Mouse (Mus musculus) midbrain, embryonic 14.5 days (tissue): ENCODE results near the gene Gm42421. TPM values are rescaled to one million over a fixed set of nuclear protein-coding genes. Genes with fewer than 3 reads are reported as not detected.

Experiments
- ATAC-seq: fragments of 200-750 bp; cut with Nextera tagmentation; 2 replicates; pipeline ENCODE4 v1.8.0; 2017; ENCODE audit warnings: moderate number of reproducible peaks, moderate library complexity; ENCODE audit not compliant: low FRiP score, low TSS enrichment
- DNase-seq: peaks from one replicate; pipeline ENCODE4 v3.0.0-alpha.2; 2015
- H3K27ac ChIP-seq: fragments of 300-500 bp; sonication (generic); replicated peaks from 2 replicates; pipeline ENCODE4 v1.5.1; 2014; ENCODE audit warnings: mild to moderate bottlenecking, low read depth, low read length, moderate library complexity
- H3K27me3 ChIP-seq: fragments of 300-500 bp; sonication (generic); 2 replicates; pipeline ENCODE4 v1.6.1; 2014; ENCODE audit warnings: low read length, control low read depth, mixed read lengths; ENCODE audit not compliant: control insufficient read depth, insufficient read depth
- H3K36me3 ChIP-seq: fragments of 300-500 bp; sonication (generic); 2 replicates; pipeline ENCODE4 v1.6.1; 2014; ENCODE audit warnings: low read length, control low read depth; ENCODE audit not compliant: control insufficient read depth, insufficient read depth
- H3K4me1 ChIP-seq: fragments of 300-500 bp; sonication (generic); 2 replicates; pipeline ENCODE4 v1.6.1; 2014; ENCODE audit warnings: mild to moderate bottlenecking, antibody characterized with exemption, low read length, control low read depth; ENCODE audit not compliant: control insufficient read depth, insufficient read depth
- H3K4me2 ChIP-seq: fragments of 300-500 bp; sonication (generic); 2 replicates; pipeline ENCODE4 v1.6.1; 2014; ENCODE audit warnings: mild to moderate bottlenecking, low read length, moderate library complexity
- H3K4me3 ChIP-seq: fragments of 300-500 bp; sonication (generic); replicated peaks from 2 replicates; pipeline ENCODE4 v1.5.1; 2014; ENCODE audit warnings: low read depth, low read length
- H3K9ac ChIP-seq: fragments of 300-500 bp; sonication (generic); replicated peaks from 2 replicates; pipeline ENCODE4 v1.6.1; 2014; ENCODE audit warnings: mild to moderate bottlenecking, low read length, moderate library complexity
- H3K9me3 ChIP-seq: fragments of 300-500 bp; sonication (generic); 2 replicates; pipeline ENCODE4 v1.6.1; 2016; ENCODE audit warnings: low read length, control low read depth, mixed read lengths; ENCODE audit not compliant: control insufficient read depth
- WGBS: fragments of 180-500 bp; shearing (Covaris S2); extraction: QIAGEN DNeasy Blood & Tissue Kit; methylation state at CpG from one replicate; pipeline ENCODE4 v1.1.7; 2014; 5-methylcytosine and 5-hydroxymethylcytosine counted together
- polyA plus RNA-seq: library from polyadenylated mRNA; unstranded; fragments of >200 nt; fragmentation: Nextera tagmentation; extraction: Ambion mirVana; gene quantifications from 2 replicates; pipeline ENCODE4 v1.2.1, GENCODE M21; 2014

The Gm42421 gene
- 1.5 and 1.9 TPM in 2 replicates for polyA plus RNA-seq

- no peak for ATAC-seq
- Histone ChIP-seq H3K36me3 (peaks cover 87% of the 10 kb centered on the region), H3K27me3 (no peaks in the 10 kb centered on the region), H3K9ac (no peak within 1 kb of the TSS), H3K4me2 (no peak within 1 kb of the TSS), H3K4me1 (no peaks in the 10 kb centered on the region), H3K27ac (no peak within 1 kb of the TSS), H3K4me3 (no peak within 1 kb of the TSS), H3K9me3 (no peaks in the 10 kb centered on the region)
- no peak for DNase-seq
- WGBS: 94% methylated on average over 8 of the region's 8 CpGs
These were observed at the start of gene Gm42421 for GRCm38 (mm10) chr5:143927875-143928274. Gene Gm42421 (plus strand): TSS chr5:143928175.

DNA sequence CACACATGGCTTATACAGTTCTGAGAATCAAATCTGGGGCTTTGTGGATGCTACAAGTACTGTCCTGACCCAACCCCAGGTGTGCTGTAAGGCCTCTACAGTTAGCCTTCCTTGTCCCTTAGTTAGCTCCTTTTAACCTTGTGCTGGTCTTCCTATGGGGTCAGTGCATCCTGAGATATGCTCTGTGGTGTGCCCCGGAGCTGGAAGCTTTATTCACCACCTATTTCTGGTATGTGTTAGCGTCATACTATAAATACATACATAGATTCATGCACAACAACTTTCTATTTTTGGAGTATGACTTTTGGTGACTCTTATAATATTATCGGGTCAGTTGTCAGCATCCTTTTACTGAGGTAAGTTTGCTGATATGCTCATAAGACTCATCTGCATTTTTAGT is 42.7 kb upstream of the Gm42421 start:
- Histone ChIP-seq H3K27me3 (no peaks in the 10 kb centered on the region), H3K9ac (no peak overlapping the region), H3K4me2 (no peak overlapping the region), H3K36me3 (peaks cover 98% of the 10 kb centered on the region), H3K4me3 (no peak overlapping the region), H3K4me1 (no peaks in the 10 kb centered on the region), H3K9me3 (no peaks in the 10 kb centered on the region), H3K27ac (no peak overlapping the region)
- WGBS: 98% methylated on average over 3 of the region's 3 CpGs
- ATAC-seq (no peak), DNase-seq (no peak)

DNA sequence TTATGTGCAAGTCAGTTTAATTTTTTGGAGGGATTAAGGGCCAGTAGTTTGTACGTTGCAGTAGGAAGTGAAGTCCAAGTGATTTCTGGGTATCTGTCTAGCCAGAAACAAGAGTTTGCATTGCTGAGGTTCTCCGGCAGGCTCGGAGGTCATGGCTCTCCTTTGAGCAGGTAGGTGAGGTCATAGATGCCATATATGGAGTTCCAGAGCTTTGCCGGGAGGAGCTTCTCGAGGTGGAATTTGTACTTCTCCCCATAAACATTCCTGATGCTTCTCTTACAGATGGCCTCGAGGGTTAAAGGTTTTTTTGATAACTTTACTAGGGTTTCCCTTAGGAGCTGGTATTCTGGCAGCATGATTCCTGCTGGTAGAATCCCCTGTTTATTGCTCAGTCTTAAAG is 37.2 kb upstream of the Gm42421 start:
- DNase-seq (no peak), ATAC-seq (no peak)
- Histone ChIP-seq H3K4me1 (no peaks in the 10 kb centered on the region), H3K4me2 (no peak overlapping the region), H3K27ac (no peak overlapping the region), H3K9ac (no peak overlapping the region), H3K4me3 (no peak overlapping the region), H3K27me3 (no peaks in the 10 kb centered on the region), H3K36me3 (peaks cover 86% of the 10 kb centered on the region), H3K9me3 (no peaks in the 10 kb centered on the region)
- 92% methylated on average over 6 of the region's 6 CpGs for WGBS

GRCm38 (mm10) chr5:143892255-143892886 is 35.6 kb upstream of the Gm42421 start:
- DNase-seq (no peak), ATAC-seq (no peak)
- H3K27me3 ChIP-seq: no peaks in the 10 kb centered on the region
- WGBS: 75% methylated on average over 9 of the region's 9 CpGs
- no peaks in the 10 kb centered on the region for H3K9me3 ChIP-seq
- no peak overlapping the region for H3K4me3 ChIP-seq
- H3K4me2 ChIP-seq: no peak overlapping the region
- peaks cover 86% of the 10 kb centered on the region for H3K36me3 ChIP-seq
- no peaks in the 10 kb centered on the region for H3K4me1 ChIP-seq
- H3K9ac ChIP-seq: no peak overlapping the region
- no peak overlapping the region for H3K27ac ChIP-seq

DNA sequence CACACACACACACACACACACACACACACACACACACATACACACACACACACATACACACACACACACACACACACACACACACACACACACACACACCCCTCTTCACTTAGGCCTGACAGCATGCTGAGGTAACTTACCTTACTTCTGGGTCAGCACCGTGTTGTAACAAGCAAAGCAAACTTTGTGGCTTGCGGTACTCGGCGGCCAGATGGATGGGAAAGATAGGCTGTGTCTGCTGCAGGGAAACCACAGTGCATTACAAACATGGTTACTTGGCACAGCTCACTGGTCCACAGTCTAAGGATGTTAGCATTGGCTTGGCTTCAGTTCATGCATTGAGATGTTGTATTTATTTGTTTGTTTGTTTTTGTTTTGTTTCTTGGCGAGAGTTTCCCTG is 34.6 kb upstream of the Gm42421 start:
- 90% methylated on average over 5 of the region's 5 CpGs for WGBS
- Histone ChIP-seq H3K36me3 (peaks cover 86% of the 10 kb centered on the region), H3K9me3 (no peaks in the 10 kb centered on the region), H3K27me3 (no peaks in the 10 kb centered on the region), H3K9ac (no peak overlapping the region), H3K27ac (no peak overlapping the region), H3K4me2 (no peak overlapping the region), H3K4me3 (no peak overlapping the region), H3K4me1 (no peaks in the 10 kb centered on the region)
- no peak for ATAC-seq
- DNase-seq: no peak

DNA sequence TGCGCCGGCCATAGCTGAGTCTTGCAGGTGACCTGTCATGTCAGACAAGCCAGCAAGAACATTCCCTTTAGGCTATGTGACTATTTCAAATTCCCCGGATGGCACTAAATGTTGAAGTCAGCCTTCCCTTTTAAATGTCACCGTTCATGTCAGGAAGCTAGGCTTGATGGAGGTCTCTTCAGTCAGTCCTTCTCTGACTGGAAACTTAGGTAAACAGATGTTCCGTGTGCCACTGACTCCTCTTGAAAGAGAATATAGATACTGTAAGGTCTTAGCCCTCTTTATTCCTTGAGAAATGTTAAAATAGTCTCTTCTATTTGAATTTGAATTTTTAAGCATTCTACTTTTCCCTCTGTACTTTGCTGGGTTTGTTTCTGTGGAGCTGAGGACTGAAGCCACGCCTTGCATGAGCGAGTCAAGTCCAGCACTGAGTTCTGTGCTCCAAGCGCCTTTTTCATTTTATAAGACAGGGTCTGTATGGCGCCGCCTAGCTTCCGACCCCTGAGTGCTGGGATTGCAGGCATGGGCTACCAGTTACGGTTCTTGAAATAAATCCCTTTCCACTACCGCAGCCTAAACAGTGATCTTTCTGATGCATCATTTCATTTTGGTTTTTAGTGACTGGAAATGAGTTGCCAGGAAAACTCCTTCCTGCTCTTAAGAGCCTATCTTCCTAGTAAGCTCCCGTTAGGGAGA is 30.2 kb upstream of the Gm42421 start, which contains the start of gene Ankrd61:
Gene Ankrd61 (minus strand): TSS at position 51 of the 696 bp plus-strand sequence.
- WGBS: 89% methylated on average over 14 of the region's 14 CpGs
- Histone ChIP-seq H3K36me3 (peaks cover 88% of the 10 kb centered on the region), H3K27ac (no peak within 1 kb of the TSS), H3K4me3 (no peak within 1 kb of the TSS), H3K4me1 (no peaks in the 10 kb centered on the region), H3K4me2 (no peak within 1 kb of the TSS), H3K9ac (no peak within 1 kb of the TSS), H3K27me3 (no peaks in the 10 kb centered on the region), H3K9me3 (no peaks in the 10 kb centered on the region)
- DNase-seq: no peak
- no peak for ATAC-seq

GRCm38 (mm10) chr5:143902111-143902510 is 25.9 kb upstream of the Gm42421 start:
- ATAC-seq: no peak
- Histone ChIP-seq H3K27me3 (no peaks in the 10 kb centered on the region), H3K9me3 (no peaks in the 10 kb centered on the region), H3K4me1 (no peaks in the 10 kb centered on the region), H3K36me3 (peaks cover 91% of the 10 kb centered on the region), H3K9ac (no peak overlapping the region), H3K4me2 (no peak overlapping the region), H3K27ac (no peak overlapping the region), H3K4me3 (no peak overlapping the region)
- DNase-seq: no peak
- 89% methylated on average over 3 of the region's 3 CpGs for WGBS

DNA sequence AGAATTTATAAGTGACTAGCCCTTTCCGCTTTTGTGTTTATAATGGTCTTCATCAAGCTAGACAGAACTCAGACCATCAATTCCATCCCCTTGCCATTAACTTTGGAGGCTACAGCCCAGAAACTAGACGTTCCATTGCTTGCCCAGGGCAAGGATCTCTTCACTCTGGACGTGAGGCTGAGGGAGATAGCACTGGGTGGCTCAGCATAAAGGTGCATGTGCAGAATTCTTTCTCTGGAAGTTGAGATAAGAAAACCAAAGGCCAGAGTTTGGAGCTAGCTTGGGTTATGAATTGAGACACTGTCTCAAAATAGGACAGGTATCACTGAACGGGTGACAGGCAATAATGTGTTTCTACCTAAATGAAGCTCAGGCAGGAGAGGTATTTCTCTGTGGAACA is 24.2 kb upstream of the Gm42421 start:
- Histone ChIP-seq H3K27ac (no peak overlapping the region), H3K4me2 (no peak overlapping the region), H3K36me3 (peaks cover 75% of the 10 kb centered on the region), H3K9ac (no peak overlapping the region), H3K27me3 (no peaks in the 10 kb centered on the region), H3K9me3 (no peaks in the 10 kb centered on the region), H3K4me1 (peaks cover 10% of the 10 kb centered on the region), H3K4me3 (no peak overlapping the region)
- 92% methylated on average over 4 of the region's 4 CpGs for WGBS
- no peak for ATAC-seq
- no peak for DNase-seq

DNA sequence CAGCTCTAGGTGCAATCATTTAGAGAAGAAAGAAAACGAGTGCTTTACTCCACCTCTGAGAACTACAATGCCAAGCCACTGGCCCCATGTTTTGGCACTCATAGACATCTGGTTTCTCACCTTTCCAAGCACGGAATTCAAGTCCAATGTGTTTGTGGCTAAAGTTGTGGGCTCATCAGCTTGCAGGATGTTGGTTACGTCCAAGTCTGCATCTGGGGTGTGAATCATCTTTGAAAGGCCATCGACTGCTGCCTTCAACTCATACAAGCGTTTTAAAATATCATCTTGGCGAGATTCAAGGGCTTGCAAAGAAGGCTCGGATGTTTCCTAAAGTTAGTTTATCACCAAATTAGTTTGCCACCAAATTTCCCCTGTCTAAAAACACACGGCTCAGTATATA is 21.5 kb upstream of the Gm42421 start:
- H3K9me3 ChIP-seq: no peaks in the 10 kb centered on the region
- H3K27ac ChIP-seq: no peak overlapping the region
- no peaks in the 10 kb centered on the region for H3K27me3 ChIP-seq
- no peak for ATAC-seq
- peaks cover 20% of the 10 kb centered on the region for H3K4me1 ChIP-seq
- no peak overlapping the region for H3K9ac ChIP-seq
- H3K4me3 ChIP-seq: no peak overlapping the region
- no peak overlapping the region for H3K4me2 ChIP-seq
- no peak for DNase-seq
- H3K36me3 ChIP-seq: peaks cover 49% of the 10 kb centered on the region
- WGBS: 89% methylated on average over 8 of the region's 8 CpGs
